Mouse (Mus musculus): ENCODE data around the gene Ano6.

Gene Ano6

GRCm38 (mm10) chr15:95790529-95791071, at the start of gene Ano6:
Ano6 (plus strand) TSS chr15:95790843.
- peak; percentile 97 for DNase-seq

- DNase-seq: no peak
These were observed 47.7 kb upstream of the Ano6 start for GRCm38 (mm10) chr15:95742955-95743354.

- DNase-seq: no peak
These were observed 46.8 kb upstream of the Ano6 start for GRCm38 (mm10) chr15:95743856-95744255.

GRCm38 (mm10) chr15:95745346-95746106, 45.1 kb upstream of the Ano6 start:
- no peak for DNase-seq

GRCm38 (mm10) chr15:95746513-95746912, 44.1 kb upstream of the Ano6 start:
- no peak for DNase-seq

GRCm38 (mm10) chr15:95746955-95747931, 43.4 kb upstream of the Ano6 start:
- no peak for DNase-seq

- no peak for DNase-seq
These were observed 41.4 kb upstream of the Ano6 start for GRCm38 (mm10) chr15:95749216-95749615.

GRCm38 (mm10) chr15:95750038-95750437, 40.6 kb upstream of the Ano6 start:
- no peak for DNase-seq

- no peak for DNase-seq
These were observed 38.6 kb upstream of the Ano6 start for GRCm38 (mm10) chr15:95751832-95752676.

GRCm38 (mm10) chr15:95752677-95753019, 38.0 kb upstream of the Ano6 start:
- no peak for DNase-seq

GRCm38 (mm10) chr15:95753031-95753430, 37.6 kb upstream of the Ano6 start:
- DNase-seq: no peak

GRCm38 (mm10) chr15:95757169-95757568, 33.5 kb upstream of the Ano6 start:
- DNase-seq: peak; percentile 54

GRCm38 (mm10) chr15:95758069-95758468, 32.6 kb upstream of the Ano6 start:
- no peak for DNase-seq

GRCm38 (mm10) chr15:95758696-95759434, 31.8 kb upstream of the Ano6 start:
- DNase-seq: no peak

- DNase-seq: no peak
These were observed 30.8 kb upstream of the Ano6 start for GRCm38 (mm10) chr15:95759857-95760256.

GRCm38 (mm10) chr15:95761420-95761819, 29.2 kb upstream of the Ano6 start:
- no peak for DNase-seq

- DNase-seq: peak; percentile 84
These were observed 27.9 kb upstream of the Ano6 start for GRCm38 (mm10) chr15:95762661-95763303.

GRCm38 (mm10) chr15:95763464-95763863, 27.2 kb upstream of the Ano6 start:
- no peak for DNase-seq

- no peak for DNase-seq
These were observed 25.4 kb upstream of the Ano6 start for GRCm38 (mm10) chr15:95765271-95765670.

GRCm38 (mm10) chr15:95765936-95766335, 24.7 kb upstream of the Ano6 start:
- no peak for DNase-seq

GRCm38 (mm10) chr15:95767825-95768224, 22.8 kb upstream of the Ano6 start:
- peak; percentile 41 for DNase-seq
